13 mouse cellular contexts compared by ENCODE assay signal in the genomic region with DNA sequence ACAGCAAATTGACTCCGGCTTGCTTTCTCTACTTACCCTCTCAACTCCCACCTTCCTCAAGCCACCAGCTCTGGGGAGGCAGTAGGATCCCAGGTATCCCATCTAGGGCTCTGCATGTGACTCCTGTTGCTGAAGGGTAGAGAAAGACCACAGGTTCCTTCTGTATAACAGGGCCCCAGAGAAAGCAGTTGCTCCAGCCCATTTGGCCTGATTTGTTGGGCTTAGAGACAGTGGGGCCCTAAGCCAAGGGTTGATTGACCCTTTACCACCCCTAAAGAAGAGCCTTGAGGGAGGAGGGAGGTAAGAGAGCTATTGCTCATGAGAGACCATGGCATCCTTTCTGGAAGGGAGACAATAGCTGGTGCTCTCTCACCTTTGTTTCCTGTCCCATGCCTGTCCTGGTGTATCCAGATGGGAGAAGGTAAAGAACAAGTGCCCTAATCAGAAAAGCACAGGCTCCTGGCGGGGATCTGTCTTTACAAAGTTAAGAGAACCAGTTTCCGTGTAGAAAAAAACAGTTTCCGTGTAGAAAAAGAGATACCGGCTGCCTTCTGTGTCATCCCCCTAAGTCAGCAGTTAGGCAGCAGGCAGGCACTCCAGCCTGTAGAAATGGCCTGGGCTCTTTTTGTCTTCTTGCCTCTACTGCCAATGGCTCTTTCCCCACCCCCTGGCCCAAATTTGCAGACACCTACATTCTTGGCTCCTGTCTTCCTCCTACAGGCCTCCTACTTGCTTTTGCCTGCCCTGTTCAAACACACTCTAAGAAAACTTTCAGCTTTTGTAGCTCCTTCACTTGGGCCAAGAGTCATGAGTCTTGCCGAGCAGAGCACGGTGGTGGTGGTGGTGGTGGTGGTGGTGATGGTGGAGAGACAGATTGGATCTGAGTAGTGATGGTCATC. TPM values are rescaled to one million over a fixed set of nuclear protein-coding genes. Genes with fewer than 3 reads are reported as not detected.
DNase-seq lines count a peak whose midpoint lies in the region; ATAC-seq and TF ChIP-seq lines count a peak whose summit lies in the region.
"Had no signal": no experiment of that assay in that cellular context is flagged by ENCODE, and none has a peak within 500 bp of the region (broad histone marks: within the 10 kb centered on the region; RNA-seq: fewer than 3 reads in every experiment).

No protein-coding gene starts in this region.

- no peak for TF ChIP-seq CTCF in hindbrain, postnatal 0 days (IDR thresholded peaks at IDR 0.05; ENCODE audit: low read depth)
- TF ChIP-seq CTCF in cerebellum, adult 2 months (IDR thresholded peaks at IDR 0.05; ENCODE audit: borderline replicate concordance, insufficient read depth, low read depth, low read length), result no peak

- WGBS in hindbrain, postnatal 0 days, result 14% methylated on average over 7 of the region's 7 CpGs
- WGBS in neural tube, embryonic 12.5 days, result 13% methylated on average over 7 of the region's 7 CpGs
- 13% methylated on average over 7 of the region's 7 CpGs for WGBS in cerebellum, adult 2 months

- H3K27me3 ChIP-seq in hindbrain, postnatal 0 days (ENCODE audit: insufficient read depth, low read length), result peaks cover 70% of the 10 kb centered on the region
- H3K27me3 ChIP-seq in neural tube, embryonic 12.5 days (replicated peaks), result no peaks in the 10 kb centered on the region
- peaks cover 4% of the 10 kb centered on the region; the same call in 1 of the 2 replicates for H3K27me3 ChIP-seq in cerebellum, adult 2 months (ENCODE audit: control insufficient read depth, insufficient read depth, low read length)

- no peaks in the 10 kb centered on the region for H3K9me3 ChIP-seq in hindbrain, postnatal 0 days (ENCODE audit: low read length)
- no peaks in the 10 kb centered on the region for H3K9me3 ChIP-seq in neural tube, embryonic 12.5 days
- H3K9me3 ChIP-seq: heart, embryonic 12.5 days; limb, embryonic 15.5 days; midbrain, embryonic 12.5 days had no signal

- no peak for ATAC-seq in hindbrain, postnatal 0 days
- ATAC-seq in neural tube, embryonic 12.5 days (ENCODE audit: low FRiP score, low read depth), result no peak

- peak overlapping the region; percentile 89 for H3K27ac ChIP-seq in hindbrain, postnatal 0 days
- peak overlapping the region; percentile 100 for H3K27ac ChIP-seq in neural tube, embryonic 12.5 days
- no peak overlapping the region for H3K27ac ChIP-seq in cerebellum, adult 2 months (ENCODE audit: insufficient read depth, low read length)
- H3K27ac ChIP-seq: limb, embryonic 15.5 days; midbrain, embryonic 12.5 days had no signal

- no peak overlapping the region for H3K9ac ChIP-seq in hindbrain, postnatal 0 days (replicated peaks; ENCODE audit: low read length)
- peak overlapping the region; percentile 100 for H3K9ac ChIP-seq in neural tube, embryonic 12.5 days
- H3K9ac ChIP-seq: heart, embryonic 12.5 days; limb, embryonic 15.5 days; midbrain, embryonic 12.5 days had no signal

- H3K4me3 ChIP-seq in hindbrain, postnatal 0 days (ENCODE audit: low read length), result no peak overlapping the region
- H3K4me3 ChIP-seq in neural tube, embryonic 12.5 days, result peak overlapping the region; percentile 59
- H3K4me3 ChIP-seq in cerebellum, adult 2 months (replicated peaks; ENCODE audit: insufficient read depth, low read depth, low read length), result no peak overlapping the region
- H3K4me3 ChIP-seq: heart, embryonic 12.5 days; limb, embryonic 15.5 days; midbrain, embryonic 12.5 days had no signal

- no peak for TF ChIP-seq POLR2A in cerebellum, adult 2 months (IDR thresholded peaks at IDR 0.05; ENCODE audit: borderline replicate concordance, insufficient read depth, low read length)

- no peaks in the 10 kb centered on the region for H3K36me3 ChIP-seq in hindbrain, postnatal 0 days (ENCODE audit: insufficient read depth, low read length)
- peaks cover 14% of the 10 kb centered on the region for H3K36me3 ChIP-seq in neural tube, embryonic 12.5 days
- H3K36me3 ChIP-seq: heart, embryonic 12.5 days; limb, embryonic 15.5 days; midbrain, embryonic 12.5 days had no signal

- H3K4me1 ChIP-seq in hindbrain, postnatal 0 days (ENCODE audit: insufficient read depth, low read length), result 0 out of 2 replicates have a peak, but pooled peaks cover 2% of the 10 kb centered on the region
- peaks cover 90% of the 10 kb centered on the region for H3K4me1 ChIP-seq in neural tube, embryonic 12.5 days
- H3K4me1 ChIP-seq in cerebellum, adult 2 months (ENCODE audit: control insufficient read depth, insufficient read depth, low read length), result no peaks in the 10 kb centered on the region
- H3K4me1 ChIP-seq: midbrain, embryonic 12.5 days had no signal

- peak; percentile 9 for DNase-seq in kidney, adult 11 months
- no peak for DNase-seq in kidney, adult 9 months
- DNase-seq in adrenal gland, postnatal 14 days, result peak; percentile 18
- no peak for DNase-seq in hindbrain, postnatal 0 days (ENCODE audit: low spot score)
- no peak for DNase-seq in thymus, postnatal 10 days (ENCODE audit: low spot score in 2 of 2)
- DNase-seq in frontal cortex, postnatal 10 days (ENCODE audit: low spot score in 2 of 2), result no peak
- no peak for DNase-seq in cerebellum, adult 2 months
- DNase-seq: cerebellum, postnatal 36 days had no signal

- peak overlapping the region; percentile 58 for H3K4me2 ChIP-seq in hindbrain, postnatal 0 days (ENCODE audit: low read depth, low read length)
- peak overlapping the region; percentile 100 for H3K4me2 ChIP-seq in neural tube, embryonic 12.5 days (replicated peaks)
- H3K4me2 ChIP-seq: heart, embryonic 12.5 days; limb, embryonic 15.5 days; midbrain, embryonic 12.5 days had no signal

RNA-seq across cellular contexts. Expression of a gene that starts 11.1 kb away (rescaled TPM):
- total RNA-seq in adrenal gland, postnatal 14 days (2021), result 18.0 and 19.3 TPM in 2 replicates
- total RNA-seq in hindbrain, postnatal 0 days (2014; rRNA removed), result 35.4 and 36.4 TPM in 2 replicates
- 11.6 and 13.1 TPM in 2 replicates for polyA plus RNA-seq in hindbrain, postnatal 0 days (2015; fragmentation: Nextera tagmentation; extraction: Ambion mirVana)
- polyA plus RNA-seq in neural tube, embryonic 12.5 days (2016; fragmentation: Nextera tagmentation; extraction: Ambion mirVana), result 109 and 119 TPM in 2 replicates
- 4.2 and 4.7 TPM in 2 replicates for polyA plus RNA-seq in cerebellum, adult 2 months (2012; rRNA removed)
- total RNA-seq: layer of hippocampus, adult 18-20 months had no signal

RNA-seq across cellular contexts. Expression of a gene that starts 16.1 kb away (rescaled TPM):
- 17.1 and 26.0 TPM in 2 replicates for total RNA-seq in adrenal gland, postnatal 14 days (2021)
- 42.1 and 42.2 TPM in 2 replicates for total RNA-seq in hindbrain, postnatal 0 days (2014; rRNA removed)
- polyA plus RNA-seq in hindbrain, postnatal 0 days (2015; fragmentation: Nextera tagmentation; extraction: Ambion mirVana), result 6.6 and 8.1 TPM in 2 replicates
- 21.2 and 26.5 TPM in 2 replicates for polyA plus RNA-seq in neural tube, embryonic 12.5 days (2016; fragmentation: Nextera tagmentation; extraction: Ambion mirVana)
- polyA plus RNA-seq in cerebellum, adult 2 months (2012; rRNA removed), result 5.4 and 5.5 TPM in 2 replicates
- total RNA-seq: layer of hippocampus, adult 18-20 months had no signal
- polyA plus RNA-seq: midbrain, embryonic 12.5 days had no signal

RNA-seq across cellular contexts. Expression of a gene that starts 21.1 kb away (rescaled TPM):
- total RNA-seq in adrenal gland, postnatal 14 days (2021), result 14.0 and 15.7 TPM in 2 replicates
- 4.2 and 8.6 TPM in 2 replicates for total RNA-seq in hindbrain, postnatal 0 days (2014; rRNA removed)
- polyA plus RNA-seq in hindbrain, postnatal 0 days (2015; fragmentation: Nextera tagmentation; extraction: Ambion mirVana), result 2.4 and 3.3 TPM in 2 replicates
- 10.2 and 15.1 TPM in 2 replicates for polyA plus RNA-seq in neural tube, embryonic 12.5 days (2016; fragmentation: Nextera tagmentation; extraction: Ambion mirVana)
- polyA plus RNA-seq in cerebellum, adult 2 months (2012; rRNA removed), result 1.5 TPM in 2 replicates
- total RNA-seq: layer of hippocampus, adult 18-20 months had no signal
- polyA plus RNA-seq: midbrain, embryonic 12.5 days had no signal

RNA-seq across cellular contexts. Expression of a gene that starts 26.3 kb away (rescaled TPM):
- not detected in 2 replicates for total RNA-seq in adrenal gland, postnatal 14 days (2021)
- 0.21 TPM in 1 of 2 replicates, not detected in the other for total RNA-seq in hindbrain, postnatal 0 days (2014; rRNA removed)
- 0.08 and 0.24 TPM in 2 replicates for polyA plus RNA-seq in hindbrain, postnatal 0 days (2015; fragmentation: Nextera tagmentation; extraction: Ambion mirVana)
- polyA plus RNA-seq in neural tube, embryonic 12.5 days (2016; fragmentation: Nextera tagmentation; extraction: Ambion mirVana), result 8.1 and 8.8 TPM in 2 replicates
- polyA plus RNA-seq in cerebellum, adult 2 months (2012; rRNA removed), result 0.06 TPM in 1 of 2 replicates, not detected in the other
- total RNA-seq: layer of hippocampus, adult 18-20 months had no signal
- polyA plus RNA-seq: heart, embryonic 12.5 days; limb, embryonic 15.5 days; midbrain, embryonic 12.5 days had no signal

RNA-seq across cellular contexts. Expression of a gene that starts 36.1 kb away (rescaled TPM):
- total RNA-seq in adrenal gland, postnatal 14 days (2021), result 17.1 and 18.7 TPM in 2 replicates
- total RNA-seq in hindbrain, postnatal 0 days (2014; rRNA removed), result 16.5 and 24.3 TPM in 2 replicates
- polyA plus RNA-seq in hindbrain, postnatal 0 days (2015; fragmentation: Nextera tagmentation; extraction: Ambion mirVana), result 109 and 113 TPM in 2 replicates
- 79.2 and 94.7 TPM in 2 replicates for polyA plus RNA-seq in neural tube, embryonic 12.5 days (2016; fragmentation: Nextera tagmentation; extraction: Ambion mirVana)
- 6.8 and 9.3 TPM in 2 replicates for polyA plus RNA-seq in cerebellum, adult 2 months (2012; rRNA removed)
- total RNA-seq: layer of hippocampus, adult 18-20 months had no signal
- polyA plus RNA-seq: midbrain, embryonic 12.5 days had no signal

Comparison
In these comparisons a context has a peak if more than half of its experiments do, and no peak if none do; other contexts are left out.
1. DNase-seq: peak in kidney, adult 11 months (single experiment) and adrenal gland, postnatal 14 days (single experiment); none in kidney, adult 9 months (single experiment), hindbrain, postnatal 0 days (single experiment), thymus, postnatal 10 days (0 of 2), frontal cortex, postnatal 10 days (0 of 2) and cerebellum, adult 2 months (0 of 2).